Mouse (Mus musculus) neutrophil, adult 65 days (primary cell): Measurements from ENCODE around the gene Gjb1. TPM values are rescaled to one million over a fixed set of nuclear protein-coding genes. Genes with fewer than 3 reads are reported as not detected.

Source experiments
- total RNA-seq: library from RNA; stranded (reverse); gene quantifications from 2 replicates; pipeline ENCODE4 v1.2.4, GENCODE M21; 2023

The Gjb1 gene
- not detected in 2 replicates for total RNA-seq

GRCm38 (mm10) chrX:101376190-101376968 is at the start of gene Gjb1:
TSS of gene Gjb1 (plus strand) at chrX:101376378.

GRCm38 (mm10) chrX:101420700-101421095 is 44.5 kb downstream of the Gjb1 start, which contains the start of gene Zmym3:
TSS of gene Zmym3 (minus strand) at chrX:101420849.

GRCm38 (mm10) chrX:101429142-101429949 is 53.2 kb downstream of the Gjb1 start, which contains the start of gene Nono:
TSS of gene Nono (plus strand) at chrX:101429318.

Other genes starting within 250 kb of the Gjb1 start
- gene Snx12, start 153.8 kb upstream of the Gjb1 start, total RNA-seq = 33.0 and 37.9 TPM in 2 replicates
- 21.4 and 28.5 TPM in 2 replicates for gene Foxo4, start 121.8 kb upstream of the Gjb1 start, total RNA-seq
- 8.1 and 8.9 TPM in 2 replicates for gene Gm614, start 112.4 kb upstream of the Gjb1 start, total RNA-seq
- gene Il2rg, start 108.1 kb upstream of the Gjb1 start, total RNA-seq = 40.3 and 49.8 TPM in 2 replicates
- gene Gm20489, start 107.4 kb upstream of the Gjb1 start, total RNA-seq = not detected in 2 replicates
- 56.6 and 59.5 TPM in 2 replicates for gene Med12, start 102.3 kb upstream of the Gjb1 start, total RNA-seq
- 0.09 TPM in 1 of 2 replicates, not detected in the other for gene Nlgn3, start 77.2 kb upstream of the Gjb1 start, total RNA-seq
- gene Zmym3, start 44.5 kb downstream of the Gjb1 start, total RNA-seq = 11.6 and 21.1 TPM in 2 replicates
- 128 and 131 TPM in 2 replicates for gene Nono, start 52.9 kb downstream of the Gjb1 start, total RNA-seq
- gene Itgb1bp2, start 72.7 kb downstream of the Gjb1 start, total RNA-seq = 0.29 TPM in 1 of 2 replicates, not detected in the other
- gene Taf1, start 156.4 kb downstream of the Gjb1 start, total RNA-seq = 28.4 and 42.5 TPM in 2 replicates